Mouse (Mus musculus) brain, embryonic 14.5 days (tissue): ENCODE measurements around the gene Poc1a. TPM values are rescaled to one million over a fixed set of nuclear protein-coding genes. Genes with fewer than 3 reads are reported as not detected.
A peak's percentile ranks its signal among the peaks of the same experiment; 100 is the strongest.

ENCODE experiments used
- DNase-seq: peaks from one replicate; pipeline ENCODE4 v3.0.0-alpha.2; 2011; ENCODE audit warnings: low read depth
- CTCF ChIP-seq: fragments of 200-500 bp; IDR thresholded peaks from 2 replicates; pipeline ENCODE4 v1.5.1; 2012; ENCODE audit warnings: inconsistent platforms, mild to moderate bottlenecking, moderate library complexity, borderline replicate concordance; ENCODE audit not compliant: insufficient read depth, insufficient read length; ENCODE audit errors: extremely low read depth
- POLR2A ChIP-seq: fragments of 200-500 bp; IDR thresholded peaks from 2 replicates; pipeline ENCODE4 v1.6.1; 2012; ENCODE audit warnings: mild to moderate bottlenecking, inconsistent platforms, borderline replicate concordance; ENCODE audit not compliant: poor library complexity, insufficient read depth, insufficient read length, severe bottlenecking; ENCODE audit errors: extremely low read depth
- polyA plus RNA-seq: library from polyadenylated mRNA; depleted of rRNA; stranded (reverse); fragments of >200 nt; gene quantifications from 2 replicates; pipeline ENCODE4 v1.2.3, GENCODE M21; 2012

Poc1a gene
- polyA plus RNA-seq, 1 experiment = 10.4 TPM

- no peak for DNase-seq
- no peak for TF ChIP-seq POLR2A
- TF ChIP-seq CTCF = no peak
These were observed 13.8 kb upstream of the Poc1a start for GRCm38 (mm10) chr9:106266936-106267657.

- DNase-seq = no peak
- TF ChIP-seq CTCF = no peak
- TF ChIP-seq POLR2A = no peak
These were observed 12.4 kb upstream of the Poc1a start for GRCm38 (mm10) chr9:106268421-106268820.

- DNase-seq = no peak
- TF ChIP-seq POLR2A = no peak
These were observed 11.6 kb upstream of the Poc1a start for GRCm38 (mm10) chr9:106269076-106269788.

GRCm38 (mm10) chr9:106269879-106270278 lies 11.0 kb upstream of the Poc1a start:
- no peak for TF ChIP-seq CTCF
- TF ChIP-seq POLR2A = no peak
- DNase-seq = peak; percentile 81

- no peak for DNase-seq
- no peak for TF ChIP-seq POLR2A
- TF ChIP-seq CTCF = no peak
These were observed 10.2 kb upstream of the Poc1a start for GRCm38 (mm10) chr9:106270656-106271055.

GRCm38 (mm10) chr9:106272288-106272687 lies 8.6 kb upstream of the Poc1a start:
- no peak for DNase-seq
- no peak for TF ChIP-seq POLR2A
- no peak for TF ChIP-seq CTCF

GRCm38 (mm10) chr9:106273276-106273675 lies 7.6 kb upstream of the Poc1a start:
- no peak for TF ChIP-seq CTCF
- TF ChIP-seq POLR2A = no peak
- DNase-seq = no peak

GRCm38 (mm10) chr9:106273791-106274190 lies 7.1 kb upstream of the Poc1a start:
- DNase-seq = no peak
- TF ChIP-seq CTCF = no peak

- TF ChIP-seq CTCF (no peak), POLR2A (no peak)
- no peak for DNase-seq
These were observed 6.1 kb upstream of the Poc1a start for GRCm38 (mm10) chr9:106274652-106275180.

- TF ChIP-seq CTCF (no peak), POLR2A (no peak)
- DNase-seq = no peak
These were observed 5.1 kb upstream of the Poc1a start for GRCm38 (mm10) chr9:106275806-106276205.

- TF ChIP-seq CTCF (peak; percentile 64), POLR2A (no peak)
- peak; percentile 77 for DNase-seq
These were observed 475 bp upstream of the Poc1a start for GRCm38 (mm10) chr9:106280386-106280785.

GRCm38 (mm10) chr9:106282024-106282423 lies 1.2 kb downstream of the Poc1a start:
- DNase-seq = no peak
- TF ChIP-seq CTCF (no peak), POLR2A (no peak)
